Mouse (Mus musculus) stomach, embryonic 14.5 days (tissue): ENCODE data around the gene Tpi1. TPM values are rescaled to one million over a fixed set of nuclear protein-coding genes. Genes with fewer than 3 reads are reported as not detected.
A peak's percentile ranks its signal among the peaks of the same experiment; 100 is the strongest.
"Not testable (repeated sequence)": the region's sequence is repeated elsewhere in the genome, so short reads cannot be mapped to it uniquely, and the experiment has no call there.

Experiments used
- ATAC-seq: fragments of 200-750 bp; cut with Nextera tagmentation; 2 replicates; pipeline ENCODE4 v1.8.0; 2017; ENCODE audit warnings: low read depth, moderate TSS enrichment; ENCODE audit not compliant: insufficient number of reproducible peaks, insufficient read depth, low FRiP score
- H3K27ac ChIP-seq: fragments of 300-500 bp; sonication (generic); 2 replicates; pipeline ENCODE4 v1.5.1; 2014; ENCODE audit warnings: mild to moderate bottlenecking, low read length, moderate library complexity, mixed read lengths
- H3K27me3 ChIP-seq: fragments of 300-500 bp; sonication (generic); 2 replicates; pipeline ENCODE4 v1.6.1; 2014; ENCODE audit warnings: low read length, control low read depth, mixed read lengths; ENCODE audit not compliant: control insufficient read depth, insufficient read depth
- H3K36me3 ChIP-seq: fragments of 300-500 bp; sonication (generic); 2 replicates; pipeline ENCODE4 v1.6.1; 2014; ENCODE audit warnings: mild to moderate bottlenecking, control low read depth, low read length, moderate library complexity, mixed read lengths; ENCODE audit not compliant: control insufficient read depth, insufficient read depth
- H3K4me1 ChIP-seq: fragments of 300-500 bp; sonication (generic); 2 replicates; pipeline ENCODE4 v1.6.1; 2014; ENCODE audit warnings: low read length, control low read depth, mixed read lengths; ENCODE audit not compliant: control insufficient read depth, insufficient read depth
- H3K4me2 ChIP-seq: fragments of 300-500 bp; sonication (generic); replicated peaks from 2 replicates; pipeline ENCODE4 v1.6.1; 2014; ENCODE audit warnings: low read depth, low read length, control low read depth
- H3K4me3 ChIP-seq: fragments of 300-500 bp; sonication (generic); 2 replicates; pipeline ENCODE4 v1.5.1; 2014; ENCODE audit warnings: low read depth, low read length, control low read depth
- H3K9ac ChIP-seq: fragments of 300-500 bp; sonication (generic); replicated peaks from 2 replicates; pipeline ENCODE4 v1.6.1; 2014; ENCODE audit warnings: low read depth, mild to moderate bottlenecking, control low read depth, low read length, moderate library complexity, mixed read lengths
- H3K9me3 ChIP-seq: fragments of 300-500 bp; sonication (generic); 2 replicates; pipeline ENCODE4 v1.6.1; 2016; ENCODE audit warnings: low read depth, low read length, control low read depth; ENCODE audit not compliant: control insufficient read depth
- WGBS: fragments of 180-500 bp; shearing (Covaris S2); extraction: QIAGEN DNeasy Blood & Tissue Kit; methylation state at CpG from one replicate; pipeline ENCODE4 v1.1.7; 2014; 5-methylcytosine and 5-hydroxymethylcytosine counted together
- polyA plus RNA-seq: library from polyadenylated mRNA; unstranded; fragments of >200 nt; fragmentation: Nextera tagmentation; extraction: Ambion mirVana; gene quantifications from 2 replicates; pipeline ENCODE4 v1.2.1, GENCODE M21; 2014

Tpi1 gene
- polyA plus RNA-seq, 1 experiment from 2014 or later: 844 TPM

GRCm38 (mm10) chr6:124803691-124804090 lies 10.4 kb downstream of the Tpi1 start:
- ATAC-seq, H3K27ac ChIP-seq, H3K9me3 ChIP-seq, H3K27me3 ChIP-seq, H3K4me3 ChIP-seq, H3K9ac ChIP-seq, H3K36me3 ChIP-seq, H3K4me2 ChIP-seq: not testable (repeated sequence)
- WGBS: 93% methylated on average over 4 of the region's 4 CpGs
- H3K4me1 ChIP-seq: peaks cover 12% of the 10 kb centered on the region; the same call in 1 of the 2 replicates

- no peak overlapping the region for H3K9ac ChIP-seq
- WGBS: 81% methylated on average over 3 of the region's 3 CpGs
- H3K4me3 ChIP-seq: no peak overlapping the region
- H3K27ac ChIP-seq: no peak overlapping the region
- H3K4me2 ChIP-seq: no peak overlapping the region
- H3K4me1 ChIP-seq: peaks cover 8% of the 10 kb centered on the region; the same call in 1 of the 2 replicates
- no peak for ATAC-seq
- H3K36me3 ChIP-seq: no peaks in the 10 kb centered on the region
- H3K27me3 ChIP-seq: no peaks in the 10 kb centered on the region
- H3K9me3 ChIP-seq: no peaks in the 10 kb centered on the region
Measured at GRCm38 (mm10) chr6:124803061-124803460, 11.0 kb downstream of the Tpi1 start.

GRCm38 (mm10) chr6:124802400-124802799 lies 11.7 kb downstream of the Tpi1 start:
- H3K9ac ChIP-seq, H3K4me1 ChIP-seq, H3K4me3 ChIP-seq, H3K27me3 ChIP-seq, H3K36me3 ChIP-seq, ATAC-seq, H3K27ac ChIP-seq, H3K9me3 ChIP-seq: not testable (repeated sequence)
- H3K4me2 ChIP-seq: 0 out of 2 replicates have a peak overlapping the region, but pooled peaks have one; percentile 12
- WGBS: 15% methylated on average over 5 of the region's 9 CpGs

GRCm38 (mm10) chr6:124796200-124796599 lies 17.9 kb downstream of the Tpi1 start:
- Histone ChIP-seq H3K4me3 (no peak overlapping the region), H3K36me3 (no peaks in the 10 kb centered on the region), H3K4me2 (no peak overlapping the region), H3K9ac (no peak overlapping the region), H3K27me3 (no peaks in the 10 kb centered on the region), H3K27ac (peak overlapping the region; percentile 49; the same call in 1 of the 2 replicates), H3K9me3 (no peaks in the 10 kb centered on the region), H3K4me1 (no peaks in the 10 kb centered on the region)
- WGBS: 64% methylated on average over 2 of the region's 2 CpGs
- ATAC-seq: no peak; the same call in 1 of the 2 replicates

GRCm38 (mm10) chr6:124795781-124796180 lies 18.3 kb downstream of the Tpi1 start:
- Histone ChIP-seq H3K4me1 (no peaks in the 10 kb centered on the region), H3K9ac (no peak overlapping the region), H3K27me3 (no peaks in the 10 kb centered on the region), H3K4me2 (no peak overlapping the region), H3K27ac (peak overlapping the region; percentile 49; the same call in 1 of the 2 replicates), H3K9me3 (no peaks in the 10 kb centered on the region), H3K4me3 (no peak overlapping the region), H3K36me3 (no peaks in the 10 kb centered on the region)
- ATAC-seq: no peak
- 70% methylated on average over 4 of the region's 4 CpGs for WGBS

DNA sequence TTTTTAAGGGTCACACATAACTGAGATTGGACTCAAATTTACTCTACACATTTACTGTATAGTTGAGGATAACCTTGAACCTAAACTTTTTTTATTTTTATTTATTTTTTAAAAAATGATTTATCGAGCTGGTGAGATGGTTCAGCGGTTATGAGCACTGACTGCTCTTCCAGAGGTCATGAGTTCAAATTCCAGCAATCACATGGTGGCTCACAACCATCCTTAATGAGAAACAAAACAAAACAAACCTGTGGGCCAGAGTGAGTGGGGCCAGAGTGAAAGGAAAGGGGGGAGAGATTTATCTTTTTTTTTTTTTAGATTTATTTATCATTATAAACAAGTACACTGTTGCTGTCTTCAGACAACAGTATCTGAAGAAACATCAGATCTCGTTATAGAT lies 22.2 kb downstream of the Tpi1 start:
- Histone ChIP-seq H3K4me2 (no peak overlapping the region), H3K4me3 (no peak overlapping the region), H3K9ac (no peak overlapping the region), H3K4me1 (no peaks in the 10 kb centered on the region), H3K27ac (no peak overlapping the region), H3K27me3 (no peaks in the 10 kb centered on the region), H3K36me3 (no peaks in the 10 kb centered on the region), H3K9me3 (no peaks in the 10 kb centered on the region)
- WGBS: 86% methylated on average over 3 of the region's 3 CpGs
- ATAC-seq: no peak

GRCm38 (mm10) chr6:124790121-124790520 lies 24.0 kb downstream of the Tpi1 start:
- Histone ChIP-seq H3K4me2 (no peak overlapping the region), H3K36me3 (no peaks in the 10 kb centered on the region), H3K9ac (no peak overlapping the region), H3K4me1 (no peaks in the 10 kb centered on the region), H3K27ac (no peak overlapping the region), H3K27me3 (no peaks in the 10 kb centered on the region), H3K9me3 (no peaks in the 10 kb centered on the region), H3K4me3 (no peak overlapping the region)
- ATAC-seq: no peak
- WGBS: 55% methylated on average over 4 of the region's 4 CpGs

- Histone ChIP-seq H3K27me3 (no peaks in the 10 kb centered on the region), H3K4me3 (no peak overlapping the region), H3K9ac (no peak overlapping the region), H3K4me2 (no peak overlapping the region), H3K9me3 (no peaks in the 10 kb centered on the region), H3K4me1 (no peaks in the 10 kb centered on the region), H3K27ac (no peak overlapping the region), H3K36me3 (no peaks in the 10 kb centered on the region)
- WGBS: 88% methylated on average over 4 of the region's 4 CpGs
- ATAC-seq: no peak
Measured at GRCm38 (mm10) chr6:124789519-124789918, 24.6 kb downstream of the Tpi1 start.

DNA sequence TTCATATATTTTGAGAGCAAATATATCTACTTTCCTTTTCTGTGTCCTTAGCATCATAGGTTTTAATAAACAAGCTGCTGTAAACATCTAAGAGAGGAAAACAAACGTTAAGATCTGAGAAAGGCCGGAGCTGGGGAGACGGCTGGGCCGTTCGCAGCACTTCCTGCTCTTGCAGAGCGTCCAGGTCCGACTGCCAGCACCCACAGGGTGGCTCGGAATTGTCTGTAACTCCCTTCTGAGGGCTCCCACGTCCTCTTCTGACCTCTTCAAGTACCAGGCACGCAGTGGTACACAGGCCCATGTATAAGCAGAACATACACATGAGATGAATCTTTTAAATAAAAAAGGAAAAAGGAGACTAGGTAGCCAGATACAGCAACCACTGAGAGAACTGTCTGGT lies 26.4 kb downstream of the Tpi1 start:
- 62% methylated on average over 10 of the region's 10 CpGs for WGBS

More for the DNA sequence above, 26.4 kb downstream of the Tpi1 start:
- H3K4me2 ChIP-seq: no peak overlapping the region
- H3K27me3 ChIP-seq: no peaks in the 10 kb centered on the region
- no peak overlapping the region for H3K27ac ChIP-seq
- no peak overlapping the region for H3K9ac ChIP-seq
- no peaks in the 10 kb centered on the region for H3K4me1 ChIP-seq
- no peak for ATAC-seq
- H3K36me3 ChIP-seq: no peaks in the 10 kb centered on the region
- no peaks in the 10 kb centered on the region for H3K9me3 ChIP-seq
- no peak overlapping the region for H3K4me3 ChIP-seq
